Mouse (Mus musculus) spleen, adult 2 months (tissue): Measurements from ENCODE around the gene Papss2. TPM values are rescaled to one million over a fixed set of nuclear protein-coding genes. Genes with fewer than 3 reads are reported as not detected.
A peak's percentile ranks its signal among the peaks of the same experiment; 100 is the strongest.

ENCODE experiments used
- DNase-seq, 2 experiments: peaks; one replicate each; pipeline versions ENCODE4 v3.0.0 to v3.0.0-alpha.2; 2012 to 2021; ENCODE audit warnings: low spot score in 2 of 2, low read depth in 1 of 2
- H3K27ac ChIP-seq: fragments of 200-500 bp; 2 replicates; pipeline ENCODE4 v1.5.1; 2012; ENCODE audit warnings: low read length, inconsistent platforms; ENCODE audit not compliant: insufficient read depth
- H3K27me3 ChIP-seq: fragments of 200-500 bp; 2 replicates; pipeline ENCODE4 v1.6.1; 2012; ENCODE audit warnings: mild to moderate bottlenecking, moderate library complexity, low read length, inconsistent platforms; ENCODE audit not compliant: control insufficient read depth, insufficient read depth
- H3K36me3 ChIP-seq: fragments of 200-500 bp; 2 replicates; pipeline ENCODE4 v1.6.1; 2012; ENCODE audit warnings: mild to moderate bottlenecking, low read length, inconsistent platforms; ENCODE audit not compliant: control insufficient read depth, insufficient read depth
- H3K4me1 ChIP-seq: fragments of 200-500 bp; 2 replicates; pipeline ENCODE4 v1.6.1; 2011; ENCODE audit warnings: inconsistent platforms; ENCODE audit not compliant: control insufficient read depth, insufficient read depth, insufficient read length
- H3K4me3 ChIP-seq: fragments of 200-500 bp; 2 replicates; pipeline ENCODE4 v1.5.1; 2011; ENCODE audit warnings: mild to moderate bottlenecking, inconsistent platforms; ENCODE audit not compliant: insufficient read depth, insufficient read length; ENCODE audit errors: extremely low read depth
- CTCF ChIP-seq: fragments of 200-500 bp; IDR thresholded peaks from 2 replicates; pipeline ENCODE4 v1.5.1; 2011; ENCODE audit warnings: mild to moderate bottlenecking, inconsistent platforms; ENCODE audit not compliant: insufficient read depth, insufficient read length, insufficient replicate concordance; ENCODE audit errors: extremely low read depth
- POLR2A ChIP-seq: fragments of 200-500 bp; IDR thresholded peaks from 2 replicates; pipeline ENCODE4 v1.6.1; 2011; ENCODE audit warnings: low read depth, low read length, inconsistent platforms
- WGBS: fragments of 180-500 bp; shearing (Covaris S2); methylation state at CpG from one replicate; pipeline ENCODE4 v1.1.7; 2018; 5-methylcytosine and 5-hydroxymethylcytosine counted together
- polyA plus RNA-seq: library from polyadenylated mRNA; depleted of rRNA; stranded (reverse); fragments of >200 nt; gene quantifications from 2 replicates; pipeline ENCODE4 v1.2.3, GENCODE M21; 2012

Papss2 gene
- polyA plus RNA-seq, 1 experiment: 1.8 TPM

GRCm38 (mm10) chr19:32573259-32573658 is 22.3 kb upstream of the Papss2 start:
- 86% methylated on average over 6 of the region's 6 CpGs for WGBS
- Histone ChIP-seq H3K4me1 (peaks cover 3% of the 10 kb centered on the region; the same call in 1 of the 2 replicates), H3K36me3 (no peaks in the 10 kb centered on the region), H3K4me3 (no peak overlapping the region), H3K27me3 (no peaks in the 10 kb centered on the region), H3K27ac (no peak overlapping the region)
- TF ChIP-seq CTCF (no peak), POLR2A (no peak)
- no peak for DNase-seq

- H3K4me1 ChIP-seq: peaks cover 3% of the 10 kb centered on the region; the same call in 1 of the 2 replicates
- WGBS: 47% methylated on average over 3 of the region's 3 CpGs
- TF ChIP-seq POLR2A (no peak), CTCF (no peak)
- no peaks in the 10 kb centered on the region for H3K36me3 ChIP-seq
- peak in 1 of 2 experiments; percentile 9 for DNase-seq
- H3K4me3 ChIP-seq: no peak overlapping the region
- no peaks in the 10 kb centered on the region; the same call in 1 of the 2 replicates for H3K27me3 ChIP-seq
- no peak overlapping the region for H3K27ac ChIP-seq
Measured at GRCm38 (mm10) chr19:32574846-32575245, 20.7 kb upstream of the Papss2 start.

- 76% methylated on average over 1 of the region's 1 CpGs for WGBS
- no peak for DNase-seq
- Histone ChIP-seq H3K36me3 (no peaks in the 10 kb centered on the region), H3K27me3 (no peaks in the 10 kb centered on the region; the same call in 1 of the 2 replicates), H3K4me1 (peaks cover 3% of the 10 kb centered on the region; the same call in 1 of the 2 replicates), H3K4me3 (no peak overlapping the region), H3K27ac (no peak overlapping the region)
- TF ChIP-seq CTCF: no peak
- TF ChIP-seq POLR2A: no peak
Measured at GRCm38 (mm10) chr19:32577749-32578148, 17.8 kb upstream of the Papss2 start.

- no peaks in the 10 kb centered on the region; the same call in 1 of the 2 replicates for H3K27me3 ChIP-seq
- no peaks in the 10 kb centered on the region for H3K4me1 ChIP-seq
- WGBS: 57% methylated on average over 4 of the region's 4 CpGs
- no peaks in the 10 kb centered on the region for H3K36me3 ChIP-seq
- TF ChIP-seq POLR2A: no peak
- TF ChIP-seq CTCF: no peak
- H3K4me3 ChIP-seq: no peak overlapping the region
- DNase-seq: no peak
- H3K27ac ChIP-seq: no peak overlapping the region
Measured at GRCm38 (mm10) chr19:32583091-32583766, 12.4 kb upstream of the Papss2 start.

- no peak for TF ChIP-seq CTCF
- no peak for TF ChIP-seq POLR2A
- no peaks in the 10 kb centered on the region for H3K27me3 ChIP-seq
- H3K36me3 ChIP-seq: no peaks in the 10 kb centered on the region
- no peaks in the 10 kb centered on the region for H3K4me1 ChIP-seq
- no peak for DNase-seq
- no peak overlapping the region for H3K4me3 ChIP-seq
- WGBS: 77% methylated on average over 6 of the region's 6 CpGs
- H3K27ac ChIP-seq: no peak overlapping the region
Measured at GRCm38 (mm10) chr19:32587727-32588126, 7.9 kb upstream of the Papss2 start.

GRCm38 (mm10) chr19:32592749-32593148 is 2.8 kb upstream of the Papss2 start:
- Histone ChIP-seq H3K4me1 (peaks cover 2% of the 10 kb centered on the region; the same call in 1 of the 2 replicates), H3K36me3 (no peaks in the 10 kb centered on the region), H3K4me3 (no peak overlapping the region), H3K27me3 (peaks cover 10% of the 10 kb centered on the region), H3K27ac (no peak overlapping the region)
- no peak for DNase-seq
- TF ChIP-seq POLR2A (no peak), CTCF (no peak)
- WGBS: 92% methylated on average over 7 of the region's 7 CpGs

- 56% methylated on average over 5 of the region's 5 CpGs for WGBS
- DNase-seq: peak in 1 of 2 experiments; percentile 9
- no peaks in the 10 kb centered on the region for H3K36me3 ChIP-seq
- no peak overlapping the region for H3K4me3 ChIP-seq
- H3K27me3 ChIP-seq: peaks cover 10% of the 10 kb centered on the region
- H3K27ac ChIP-seq: no peak overlapping the region
- H3K4me1 ChIP-seq: peaks cover 2% of the 10 kb centered on the region; the same call in 1 of the 2 replicates
- TF ChIP-seq CTCF (no peak), POLR2A (no peak)
Measured at GRCm38 (mm10) chr19:32593870-32594269, 1.7 kb upstream of the Papss2 start.
